Mouse (Mus musculus): Measurements from ENCODE around the gene Slc25a39.

Gene Slc25a39

GRCm38 (mm10) chr11:102436471-102436790, 28.7 kb upstream of the Slc25a39 start:
- DNase-seq (ENCODE audit: low read depth, low spot score) = no peak

DNA sequence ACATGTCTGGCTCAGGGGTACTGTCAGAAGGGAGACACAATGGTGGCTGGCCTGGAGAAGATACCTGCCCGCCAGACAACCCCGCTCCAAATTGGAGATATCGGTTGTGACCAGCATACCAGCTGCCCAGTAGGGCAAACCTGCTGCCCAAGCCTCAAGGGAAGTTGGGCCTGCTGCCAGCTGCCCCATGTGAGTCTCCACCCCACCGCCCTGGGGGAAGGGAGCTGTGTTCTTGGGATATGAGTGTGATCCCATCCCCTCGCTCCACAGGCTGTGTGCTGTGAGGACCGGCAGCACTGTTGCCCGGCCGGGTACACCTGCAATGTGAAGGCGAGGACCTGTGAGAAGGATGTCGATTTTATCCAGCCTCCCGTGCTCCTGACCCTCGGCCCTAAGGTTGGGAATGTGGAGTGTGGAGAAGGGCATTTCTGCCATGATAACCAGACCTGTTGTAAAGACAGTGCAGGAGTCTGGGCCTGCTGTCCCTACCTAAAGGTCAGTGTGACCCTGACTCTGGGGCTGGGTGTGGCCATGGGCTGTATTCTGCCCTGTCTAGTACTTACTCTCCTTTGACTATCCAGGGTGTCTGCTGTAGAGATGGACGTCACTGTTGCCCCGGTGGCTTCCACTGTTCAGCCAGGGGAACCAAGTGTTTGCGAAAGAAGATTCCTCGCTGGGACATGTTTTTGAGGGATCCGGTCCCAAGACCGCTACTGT, 28.2 kb upstream of the Slc25a39 start:
- no peak for DNase-seq (ENCODE audit: low read depth, low spot score)

DNA sequence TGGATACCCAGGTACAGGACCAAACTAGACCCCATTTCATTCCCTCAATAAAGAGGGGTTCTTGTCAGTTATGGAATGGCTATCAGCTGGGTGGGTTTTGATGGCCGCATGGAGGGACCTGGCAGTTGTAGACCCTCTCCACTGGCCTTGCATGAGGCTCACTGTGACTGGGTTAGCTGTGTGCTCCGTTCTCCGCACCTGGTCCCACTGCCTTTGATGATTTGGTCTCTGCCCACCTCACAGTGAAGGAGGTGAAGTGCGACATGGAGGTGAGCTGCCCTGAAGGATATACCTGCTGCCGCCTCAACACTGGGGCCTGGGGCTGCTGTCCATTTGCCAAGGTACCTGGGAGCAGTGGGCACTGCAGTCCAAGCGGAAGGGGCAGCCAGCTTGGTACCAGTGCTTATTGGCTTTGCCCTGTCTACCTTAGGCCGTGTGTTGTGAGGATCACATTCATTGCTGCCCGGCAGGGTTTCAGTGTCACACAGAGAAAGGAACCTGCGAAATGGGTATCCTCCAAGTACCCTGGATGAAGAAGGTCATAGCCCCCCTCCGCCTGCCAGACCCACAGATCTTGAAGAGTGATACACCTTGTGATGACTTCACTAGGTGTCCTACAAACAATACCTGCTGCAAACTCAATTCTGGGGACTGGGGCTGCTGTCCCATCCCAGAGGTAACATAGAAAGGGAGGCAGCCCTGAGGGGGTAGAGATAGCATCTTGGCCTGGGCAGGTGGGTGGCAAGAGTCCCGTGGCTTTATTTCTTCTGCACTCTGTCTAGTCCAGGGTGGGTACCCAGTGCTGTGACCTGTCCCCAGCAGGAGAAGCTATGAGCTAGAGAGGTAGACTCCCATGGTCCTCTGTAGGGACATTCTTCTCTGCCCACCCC, 27.3 kb upstream of the Slc25a39 start:
- no peak for DNase-seq (ENCODE audit: low read depth, low spot score)

DNA sequence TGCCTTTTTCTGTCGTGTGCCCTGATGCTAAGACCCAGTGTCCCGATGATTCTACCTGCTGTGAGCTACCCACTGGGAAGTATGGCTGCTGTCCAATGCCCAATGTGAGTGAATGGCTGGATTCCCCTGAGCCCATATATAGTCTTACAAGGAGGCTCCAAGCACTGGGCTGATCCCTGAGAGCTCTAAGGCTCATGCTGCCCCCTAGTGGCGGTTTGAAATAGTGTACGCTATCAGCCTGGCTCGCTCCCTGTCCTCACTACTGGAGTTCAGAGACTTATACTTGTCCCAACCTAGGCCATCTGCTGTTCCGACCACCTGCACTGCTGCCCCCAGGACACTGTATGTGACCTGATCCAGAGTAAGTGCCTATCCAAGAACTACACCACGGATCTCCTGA, 26.7 kb upstream of the Slc25a39 start:
- DNase-seq (ENCODE audit: low read depth, low spot score) = peak; percentile 90

GRCm38 (mm10) chr11:102433866-102434265, 26.1 kb upstream of the Slc25a39 start:
- no peak for DNase-seq (ENCODE audit: low read depth, low spot score)

GRCm38 (mm10) chr11:102432896-102433295, 25.1 kb upstream of the Slc25a39 start:
- no peak for DNase-seq (ENCODE audit: low read depth, low spot score)

- DNase-seq (ENCODE audit: low read depth, low spot score) = no peak
These were observed 24.5 kb upstream of the Slc25a39 start for GRCm38 (mm10) chr11:102432115-102432843.

DNA sequence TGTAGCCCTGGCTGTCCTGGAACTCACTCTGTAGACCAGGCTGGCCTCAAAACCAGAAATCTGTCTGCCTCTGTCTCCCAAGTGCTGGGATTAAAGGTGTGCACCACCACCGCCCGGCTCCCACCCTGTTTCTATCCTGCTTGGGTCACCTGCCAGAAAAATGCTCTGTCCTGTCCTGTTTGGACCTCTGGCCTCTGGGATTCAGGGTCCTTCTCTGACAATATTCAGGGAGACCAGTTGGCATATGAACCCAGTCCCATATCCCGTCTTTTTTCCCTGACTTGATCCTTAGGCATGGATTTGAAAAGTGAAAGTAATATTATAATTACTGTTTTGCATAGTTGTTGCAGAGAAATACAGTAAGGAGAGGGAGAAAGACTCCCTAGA, 24.0 kb upstream of the Slc25a39 start:
- no peak for DNase-seq (ENCODE audit: low read depth, low spot score)

GRCm38 (mm10) chr11:102431018-102431645, 23.4 kb upstream of the Slc25a39 start:
- peak; percentile 81 for DNase-seq (ENCODE audit: low read depth, low spot score)

- peak; percentile 93 for DNase-seq (ENCODE audit: low read depth, low spot score)
These were observed 22.6 kb upstream of the Slc25a39 start, which contains the start of gene Grn for GRCm38 (mm10) chr11:102430121-102431017. Gene Grn (plus strand): TSS chr11:102430315.

GRCm38 (mm10) chr11:102429551-102429950, 21.8 kb upstream of the Slc25a39 start:
- no peak for DNase-seq (ENCODE audit: low read depth, low spot score)

GRCm38 (mm10) chr11:102428981-102429540, 21.3 kb upstream of the Slc25a39 start:
- no peak for DNase-seq (ENCODE audit: low read depth, low spot score)

- DNase-seq (ENCODE audit: low read depth, low spot score) = no peak
These were observed 18.0 kb upstream of the Slc25a39 start for GRCm38 (mm10) chr11:102425555-102426316.

DNA sequence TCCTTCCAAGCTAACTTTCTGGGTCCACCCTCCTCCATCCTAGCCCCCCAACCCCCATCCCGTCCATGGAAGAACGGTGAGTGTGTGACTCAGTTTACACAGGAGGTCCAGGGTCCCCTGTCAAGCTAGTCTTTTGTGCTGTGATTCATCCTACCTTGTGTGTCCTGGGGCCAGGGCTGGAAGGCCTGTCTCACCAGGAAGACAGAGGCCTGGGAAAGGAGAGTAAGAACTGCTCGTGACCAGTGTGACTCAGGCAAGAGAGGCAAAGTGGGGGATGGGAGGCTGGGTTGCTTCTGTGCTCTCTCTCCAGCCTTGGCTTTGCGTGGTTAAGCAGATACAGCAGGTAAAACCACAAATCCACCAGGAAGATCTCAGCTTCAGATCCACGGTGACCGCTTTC, 16.9 kb upstream of the Slc25a39 start:
- no peak for DNase-seq (ENCODE audit: low read depth, low spot score)

DNA sequence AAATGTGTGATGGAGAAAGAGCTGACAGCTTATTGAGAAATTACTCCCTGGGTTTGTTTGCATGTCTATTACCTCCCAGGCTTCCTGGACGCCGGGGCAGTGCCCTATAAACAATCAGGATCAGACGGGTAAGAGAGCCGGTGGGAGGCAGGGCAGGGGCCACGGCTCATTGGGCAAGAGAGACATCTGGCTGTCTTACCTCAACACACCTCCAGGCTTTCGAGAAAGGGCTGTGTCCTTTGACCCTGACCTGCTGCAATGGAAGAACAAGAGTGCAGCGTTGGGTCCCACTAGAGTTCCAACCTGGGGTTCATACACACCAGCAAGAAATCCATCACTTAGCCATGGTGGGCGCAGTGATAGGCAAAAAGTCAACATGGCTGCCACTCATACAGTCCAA, 13.8 kb upstream of the Slc25a39 start:
- no peak for DNase-seq (ENCODE audit: low read depth, low spot score)

GRCm38 (mm10) chr11:102418887-102419286, 11.1 kb upstream of the Slc25a39 start:
- no peak for DNase-seq (ENCODE audit: low read depth, low spot score)

GRCm38 (mm10) chr11:102417160-102417559, 9.4 kb upstream of the Slc25a39 start:
- DNase-seq (ENCODE audit: low read depth, low spot score) = no peak

GRCm38 (mm10) chr11:102415034-102415802, 7.5 kb upstream of the Slc25a39 start:
- DNase-seq (ENCODE audit: low read depth, low spot score) = no peak

DNA sequence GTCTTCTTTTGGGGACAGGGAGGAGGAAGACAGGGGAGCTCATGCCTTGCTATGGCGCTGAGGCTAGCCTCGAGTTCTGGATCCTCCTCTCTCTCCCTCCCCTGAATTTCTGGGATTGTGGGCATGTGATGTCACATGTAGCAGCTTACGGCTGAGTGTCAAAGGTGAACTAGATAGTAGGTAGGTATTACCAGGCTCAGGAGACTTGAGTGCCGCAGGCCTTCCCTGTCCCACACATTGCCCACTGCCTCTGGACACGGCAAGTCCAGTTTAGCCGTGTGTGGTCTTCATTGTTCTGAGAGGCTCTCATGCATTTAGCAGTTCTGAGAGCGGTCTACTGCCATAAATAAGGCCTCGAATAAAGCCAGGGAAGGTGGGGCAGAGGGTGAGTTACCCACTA, 5.3 kb upstream of the Slc25a39 start:
- no peak for DNase-seq (ENCODE audit: low read depth, low spot score)

All from forelimb bud, embryonic 11.5 days (tissue).